Comparison of ENCODE assay signal across 22 mouse cellular contexts in the genomic region with DNA sequence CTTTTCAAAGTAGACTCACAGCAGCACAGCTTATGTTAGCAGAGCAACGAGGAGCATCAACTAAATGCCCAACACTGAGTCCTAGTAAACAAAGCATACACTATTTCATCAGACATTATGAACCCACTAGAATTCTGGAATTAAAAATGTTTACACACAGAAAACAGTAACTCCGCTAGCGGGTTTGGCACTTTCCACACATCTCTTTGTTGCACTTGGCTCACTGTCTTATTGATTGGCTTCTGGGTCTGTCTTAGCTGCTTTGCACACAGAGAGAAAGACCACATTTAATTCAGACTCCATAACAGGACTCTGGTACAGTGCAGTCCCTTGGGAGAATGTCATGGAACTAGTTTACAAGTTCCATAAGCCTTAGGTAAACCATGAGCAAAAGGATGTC. TPM values are rescaled to one million over a fixed set of nuclear protein-coding genes. Genes with fewer than 3 reads are reported as not detected.
"Had no signal": no experiment of that assay in that cellular context is flagged by ENCODE, and none has a peak within 500 bp of the region (broad histone marks: within the 10 kb centered on the region; RNA-seq: fewer than 3 reads in every experiment).

No protein-coding gene starts in this region.

- H3K27ac ChIP-seq: kidney, postnatal 0 days; limb, embryonic 13.5 days; liver, embryonic 13.5 days; midbrain, embryonic 10.5 days; neural tube, embryonic 12.5 days; stomach, postnatal 0 days had no signal

- H3K4me3 ChIP-seq: limb, embryonic 13.5 days; liver, embryonic 13.5 days; midbrain, embryonic 10.5 days; myocyte; neural tube, embryonic 12.5 days had no signal

- DNase-seq: kidney, adult 9 months; kidney, postnatal 36 days; left cerebral cortex, postnatal 4 days; liver, embryonic 13.5 days; lung, adult 18-20 months; lung, postnatal 10 days; lung, postnatal 4 days; midbrain, embryonic 14.5 days; thymus, adult 18-20 months; thymus, postnatal 14 days had no signal

RNA-seq across cellular contexts. Expression of a gene that starts 39.1 kb away (rescaled TPM):
- total RNA-seq: layer of hippocampus, adult 18-20 months; left cerebral cortex, adult 18-20 months; left cerebral cortex, postnatal 10 days; left cerebral cortex, postnatal 4 days; megakaryocyte, adult 5-6 weeks had no signal
- polyA plus RNA-seq: kidney, postnatal 0 days; limb, embryonic 13.5 days; liver, embryonic 13.5 days; midbrain, embryonic 10.5 days; midbrain, embryonic 14.5 days; myocyte; neural tube, embryonic 12.5 days had no signal

RNA-seq across cellular contexts. Expression of a gene that starts 58.9 kb away (rescaled TPM):
- total RNA-seq: layer of hippocampus, adult 18-20 months; layer of hippocampus, postnatal 14 days; left cerebral cortex, adult 18-20 months; left cerebral cortex, postnatal 10 days; left cerebral cortex, postnatal 4 days; megakaryocyte, adult 5-6 weeks; neutrophil, adult 5-6 weeks had no signal
- polyA plus RNA-seq: limb, embryonic 13.5 days; liver, embryonic 13.5 days; midbrain, embryonic 10.5 days; midbrain, embryonic 14.5 days; myocyte; neural tube, embryonic 12.5 days had no signal
